Mouse (Mus musculus) left cerebral cortex, postnatal 36 days (tissue): Measurements from ENCODE around the gene Btf3. TPM values are rescaled to one million over a fixed set of nuclear protein-coding genes. Genes with fewer than 3 reads are reported as not detected.

Source experiments
- DNase-seq, 2 experiments: peaks; one replicate each; pipeline ENCODE4 v3.0.0; 2021 to 2022; ENCODE audit warnings: low spot score in 2 of 2, mixed read lengths in 1 of 2
- intact Hi-C: fragments of 180-260 bp; cut with DNase I; formaldehyde crosslinking; loops from one replicate; pipeline ENCODE4 v1.15.1; 2025
- total RNA-seq, 2 experiments: library from RNA; stranded (reverse); gene quantifications; 2 replicates each; pipeline ENCODE4 v1.2.3; 2021

The Btf3 gene
- total RNA-seq: 100 to 1,000 TPM; 170 to 181 TPM

GRCm38 (mm10) chr13:98316480-98317245, at the start of gene Btf3:
Gene Btf3 (minus strand): TSS chr13:98317006.
- DNase-seq: peak; percentile 93
- intact Hi-C loops: loop anchor here (5.0 kb wide), 1 partner anchor 54 kb away; the partner anchor contains the start of genes Ankra2 and Utp15

- no peak for DNase-seq
- intact Hi-C loops: no loop called here
These were observed 49.1 kb upstream of the Btf3 start for GRCm38 (mm10) chr13:98365766-98366421.

GRCm38 (mm10) chr13:98365081-98365480, 48.3 kb upstream of the Btf3 start:
- DNase-seq: no peak
- intact Hi-C loops: no loop called here

- DNase-seq: no peak
- intact Hi-C loops: no loop called here
These were observed 46.2 kb upstream of the Btf3 start for GRCm38 (mm10) chr13:98363046-98363445.

GRCm38 (mm10) chr13:98361161-98361560, 44.4 kb upstream of the Btf3 start:
- intact Hi-C loops: no loop called here
- no peak for DNase-seq

- DNase-seq: no peak
- intact Hi-C loops: no loop called here
These were observed 43.6 kb upstream of the Btf3 start for GRCm38 (mm10) chr13:98360391-98360790.

- DNase-seq: no peak
- intact Hi-C loops: loop anchor here (2.0 kb wide), 1 partner anchor 145 kb away; no protein-coding TSS in a partner anchor
These were observed 42.5 kb upstream of the Btf3 start for GRCm38 (mm10) chr13:98359337-98359736.

GRCm38 (mm10) chr13:98358424-98359181, 41.8 kb upstream of the Btf3 start:
- intact Hi-C loops: loop anchor here (2.0 kb wide), 1 partner anchor 146 kb away; no protein-coding TSS in a partner anchor
- DNase-seq: no peak

GRCm38 (mm10) chr13:98357433-98358423, 40.9 kb upstream of the Btf3 start:
- intact Hi-C loops: loop anchor here (2.0 kb wide), 1 partner anchor 147 kb away; no protein-coding TSS in a partner anchor
- DNase-seq: no peak

GRCm38 (mm10) chr13:98356973-98357425, 40.2 kb upstream of the Btf3 start:
- intact Hi-C loops: no loop called here
- DNase-seq: no peak

- DNase-seq: no peak
- intact Hi-C loops: no loop called here
These were observed 39.6 kb upstream of the Btf3 start for GRCm38 (mm10) chr13:98356176-98356972.

- no peak for DNase-seq
- intact Hi-C loops: loop anchor here (2.0 kb wide), 1 partner anchor 231 kb away; no protein-coding TSS in a partner anchor
These were observed 38.8 kb upstream of the Btf3 start for GRCm38 (mm10) chr13:98355559-98356111.

GRCm38 (mm10) chr13:98354871-98355558, 38.2 kb upstream of the Btf3 start:
- intact Hi-C loops: loop anchor here (2.0 kb wide), 1 partner anchor 232 kb away; no protein-coding TSS in a partner anchor
- peak; percentile 25 to 45 for DNase-seq

GRCm38 (mm10) chr13:98354090-98354801, 37.4 kb upstream of the Btf3 start, which contains the start of gene Foxd1:
Gene Foxd1 (plus strand): TSS chr13:98354242.
- DNase-seq: no peak
- intact Hi-C loops: loop anchor here (2.0 kb wide), 1 partner anchor 233 kb away; no protein-coding TSS in a partner anchor

GRCm38 (mm10) chr13:98353709-98354089, 36.9 kb upstream of the Btf3 start:
- no peak for DNase-seq
- intact Hi-C loops: loop anchor here (2.0 kb wide), 1 partner anchor 233 kb away; no protein-coding TSS in a partner anchor

GRCm38 (mm10) chr13:98352381-98352975, 35.7 kb upstream of the Btf3 start:
- DNase-seq: no peak
- intact Hi-C loops: no loop called here
